In the genomic region with DNA sequence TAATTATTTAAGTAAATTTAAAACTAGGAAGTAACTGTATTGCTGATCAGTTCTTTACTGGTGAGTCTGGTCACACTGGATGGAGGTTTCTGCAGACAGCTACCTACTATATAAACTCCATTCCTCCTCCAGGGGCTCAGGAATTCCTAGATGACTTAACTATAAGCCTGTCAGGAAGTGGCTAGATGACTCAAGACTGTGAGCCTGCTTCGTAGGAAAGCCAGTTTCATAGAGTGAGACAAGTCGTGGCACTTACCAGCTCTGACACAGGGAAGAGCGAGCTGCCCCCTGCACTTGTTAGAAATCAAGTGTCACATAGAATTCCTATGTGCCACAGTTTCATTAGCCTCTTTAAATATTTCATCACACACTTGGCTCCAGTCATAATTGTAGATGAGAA, we compare ENCODE assay signal across 29 mouse cellular contexts. TPM values are rescaled to one million over a fixed set of nuclear protein-coding genes. Genes with fewer than 3 reads are reported as not detected.
DNase-seq lines count a peak whose midpoint lies in the region; ATAC-seq and TF ChIP-seq lines count a peak whose summit lies in the region.
"Had no signal": no experiment of that assay in that cellular context is flagged by ENCODE, and none has a peak within 500 bp of the region (broad histone marks: within the 10 kb centered on the region; RNA-seq: fewer than 3 reads in every experiment).

No protein-coding gene starts in this region.

- WGBS in forebrain, embryonic 10.5 days: 77% methylated on average over 3 of the region's 3 CpGs

- no peak overlapping the region for H3K4me3 ChIP-seq in C2C12 (ENCODE audit: insufficient read depth, poor library complexity, severe bottlenecking)
- H3K4me3 ChIP-seq in forebrain, embryonic 10.5 days: no peak overlapping the region
- H3K4me3 ChIP-seq: embryonic facial prominence, embryonic 12.5 days; embryonic facial prominence, embryonic 15.5 days; forebrain, embryonic 12.5 days; forebrain, embryonic 15.5 days; heart, embryonic 12.5 days; heart, embryonic 15.5 days; hindbrain, embryonic 13.5 days; intestine, embryonic 15.5 days had no signal

- H3K36me3 ChIP-seq in C2C12 (ENCODE audit: control insufficient read depth, insufficient read depth): no peaks in the 10 kb centered on the region
- H3K36me3 ChIP-seq in forebrain, embryonic 10.5 days (replicated peaks): no peaks in the 10 kb centered on the region
- H3K36me3 ChIP-seq: embryonic facial prominence, embryonic 12.5 days; embryonic facial prominence, embryonic 15.5 days; forebrain, embryonic 12.5 days; forebrain, embryonic 15.5 days; heart, embryonic 12.5 days; heart, embryonic 15.5 days; hindbrain, embryonic 13.5 days; intestine, embryonic 15.5 days had no signal

- intact Hi-C loops in heart, postnatal 14 days (cut with DNase I): no loop called here

- H3K4me1 ChIP-seq in forebrain, embryonic 10.5 days: 0 out of 2 replicates have a peak, but pooled peaks cover 4% of the 10 kb centered on the region
- H3K4me1 ChIP-seq: embryonic facial prominence, embryonic 15.5 days; forebrain, embryonic 12.5 days; forebrain, embryonic 15.5 days; hindbrain, embryonic 13.5 days; intestine, embryonic 15.5 days had no signal

- no peaks in the 10 kb centered on the region for H3K79me3 ChIP-seq in C2C12 (ENCODE audit: low read depth)

- no peaks in the 10 kb centered on the region for H3K9me3 ChIP-seq in forebrain, embryonic 10.5 days
- H3K9me3 ChIP-seq: embryonic facial prominence, embryonic 12.5 days; embryonic facial prominence, embryonic 15.5 days; forebrain, embryonic 12.5 days; forebrain, embryonic 15.5 days; heart, embryonic 12.5 days; heart, embryonic 15.5 days; hindbrain, embryonic 13.5 days; intestine, embryonic 15.5 days had no signal

- no peak overlapping the region for H3ac ChIP-seq in C2C12 (ENCODE audit: control insufficient read depth, insufficient read length, low read depth)

- H3K27me3 ChIP-seq in C2C12 (ENCODE audit: control insufficient read depth, insufficient read depth, insufficient read length) (no peaks in the 10 kb centered on the region), Patski (no peaks in the 10 kb centered on the region)
- H3K27me3 ChIP-seq in forebrain, embryonic 10.5 days (ENCODE audit: poor library complexity, severe bottlenecking): no peaks in the 10 kb centered on the region
- H3K27me3 ChIP-seq: embryonic facial prominence, embryonic 12.5 days; embryonic facial prominence, embryonic 15.5 days; forebrain, embryonic 12.5 days; forebrain, embryonic 15.5 days; heart, embryonic 12.5 days; heart, embryonic 15.5 days; hindbrain, embryonic 13.5 days; intestine, embryonic 15.5 days had no signal

- no peak for TF ChIP-seq CTCF in C2C12 (IDR thresholded peaks at IDR 0.05; ENCODE audit: control insufficient read depth, insufficient read depth, insufficient read length)
- TF ChIP-seq CTCF in Patski (IDR thresholded peaks at IDR 0.05): no peak

- peak; percentile 51 for ATAC-seq in Patski
- ATAC-seq: forebrain, embryonic 15.5 days; hindbrain, embryonic 16.5 days; intestine, embryonic 15.5 days had no signal

- no peaks in the 10 kb centered on the region for H3K79me2 ChIP-seq in C2C12 (ENCODE audit: control insufficient read depth, insufficient read depth)

- DNase-seq in heart, adult 11 months: peak; percentile 41
- DNase-seq in heart, postnatal 4 days: no peak
- DNase-seq in 3134 (ENCODE audit: extremely low read depth, insufficient read length, low spot score): peak; percentile 30
- DNase-seq in Patski (ENCODE audit: low read depth, low spot score): no peak
- no peak for DNase-seq in spleen, postnatal 4 days (ENCODE audit: low spot score in 2 of 2)
- DNase-seq in forebrain, embryonic 10.5 days (ENCODE audit: extremely low spot score, low spot score): no peak
- DNase-seq in heart, postnatal 14 days: no peak
- DNase-seq: adrenal gland, postnatal 10 days; adrenal gland, postnatal 36 days; cerebellum, adult 18-20 months; cerebellum, adult 9-10 months; cerebellum, postnatal 14 days; gastrocnemius, postnatal 36 days; heart, adult 18-20 months; heart, postnatal 10 days; kidney, adult 11 months had no signal

- in situ Hi-C loops in Patski (cut with MboI; ENCODE audit: low pct_unique_long_range_greater_than_20kb): no loop called here

- H3K27ac ChIP-seq in forebrain, embryonic 10.5 days: no peak overlapping the region
- H3K27ac ChIP-seq: embryonic facial prominence, embryonic 12.5 days; embryonic facial prominence, embryonic 15.5 days; forebrain, embryonic 12.5 days; forebrain, embryonic 15.5 days; heart, embryonic 15.5 days; hindbrain, embryonic 13.5 days; intestine, embryonic 15.5 days had no signal

- CTCF ChIA-PET in Patski (lab: Charles Lee): interaction anchor here (1.3 to 1.9 kb wide), 3 partner anchors 15 to 21 kb away, joined by 3 to 6 read pairs (median 5); partner anchors contain the start of gene Stambpl1

- POLR2A ChIA-PET in Patski (lab: Charles Lee): no interaction called here

TF ChIP-seq in C2C12, 6 proteins besides CTCF, POLR2A, EP300 and RAD21:
- TF ChIP-seq CEBPB (IDR thresholded peaks at IDR 0.05; ENCODE audit: low read depth) (no peak), MAX (IDR thresholded peaks at IDR 0.05) (no peak), USF1 (IDR thresholded peaks at IDR 0.05; ENCODE audit: low read depth) (no peak), FOSL1 (IDR thresholded peaks at IDR 0.05; ENCODE audit: insufficient read depth, low read length, poor library complexity, severe bottlenecking) (peak; percentile 12), MYOD1 (IDR thresholded peaks at IDR 0.05; ENCODE audit: control insufficient read depth, insufficient read length, low read depth) (no peak), MYOG (IDR thresholded peaks at IDR 0.05; ENCODE audit: control insufficient read depth, extremely low read depth, insufficient read length) (no peak)

RNA-seq across cellular contexts. Expression of gene Ankrd22, which starts 5.3 kb away (rescaled TPM):
- not detected for total RNA-seq in heart, postnatal 4 days (2021)
- polyA plus RNA-seq in C2C12 (2012; fragmentation: generic; extraction: Trizol): not detected
- polyA plus RNA-seq in Patski (2021): 0.05 TPM
- polyA plus RNA-seq in forebrain, embryonic 10.5 days (2016; fragmentation: Nextera tagmentation; extraction: Ambion mirVana): 0.05 and 0.14 TPM in 2 replicates
- not detected for total RNA-seq in heart, postnatal 14 days (2021)
- total RNA-seq: adrenal gland, adult 18-20 months; adrenal gland, postnatal 36 days; gastrocnemius, adult 8-10 months; gastrocnemius, postnatal 36 days; heart, adult 18-20 months; heart, postnatal 10 days; MEL had no signal
- polyA plus RNA-seq: forebrain, embryonic 12.5 days; forebrain, embryonic 15.5 days; heart, embryonic 12.5 days; hindbrain, embryonic 13.5 days; hindbrain, embryonic 16.5 days had no signal

RNA-seq across cellular contexts. Expression of gene Stambpl1, which starts 20.9 kb away (rescaled TPM):
- total RNA-seq in heart, postnatal 4 days (2021): 1 to 10 TPM; 7.1 to 7.9 TPM
- polyA plus RNA-seq in C2C12 (2012; fragmentation: generic; extraction: Trizol): 19.0 TPM
- 21.6 TPM for polyA plus RNA-seq in Patski (2021)
- 3.2 and 3.7 TPM in 2 replicates for polyA plus RNA-seq in forebrain, embryonic 10.5 days (2016; fragmentation: Nextera tagmentation; extraction: Ambion mirVana)
- total RNA-seq in heart, postnatal 14 days (2021): 1 to 10 TPM; 4.6 to 4.9 TPM
- total RNA-seq: MEL had no signal

Comparison
In these comparisons a context has a peak if more than half of its experiments do, and no peak if none do; other contexts are left out.
1. DNase-seq: peak in heart, adult 11 months (single experiment) and 3134 (single experiment); none in heart, postnatal 4 days (single experiment), Patski (single experiment), spleen, postnatal 4 days (0 of 2), forebrain, embryonic 10.5 days (single experiment) and heart, postnatal 14 days (0 of 2).